Mouse (Mus musculus) embryonic stem cell, embryonic (primary cell): Measurements from ENCODE around the gene Ykt6.

ENCODE experiments used
- CTCF ChIA-PET, 4 experiments: fragments of 300-600 bp in 2 of 4; fragments of 350-600 bp in 2 of 4; sonication (Branson Sonifier 250); formaldehyde crosslinking; loops; one replicate each; lab custom pipeline; 2022; ENCODE audit warnings: inconsistent platforms in 2 of 4; lab: Charles Lee
- POLR2A ChIA-PET, 4 experiments: fragments of 300-600 bp in 2 of 4; fragments of 350-600 bp in 2 of 4; sonication (Branson Sonifier 250); formaldehyde crosslinking; loops; one replicate each; lab custom pipeline; 2022; ENCODE audit warnings: antibody characterized with exemption in 4 of 4, inconsistent platforms in 1 of 4; lab: Charles Lee

Gene Ykt6

GRCm38 (mm10) chr11:5955546-5956276 is at the start of gene Ykt6:
Gene Ykt6, plus strand, starts transcription at chr11:5955693.
- POLR2A ChIA-PET: interaction anchor here (0.5 to 2.6 kb wide), 41 partner anchors 9 to 856 kb away, joined by 3 to 13 read pairs (median 3); partner anchors contain the start of genes Urgcp (in 2 of the 4), Ccdc117 (in 1 of the 4), Dbnl (in 1 of the 4) and Ddx56 (in 1 of the 4)
- CTCF ChIA-PET: interaction anchor here in 3 of 4 experiments (0.6 to 3.1 kb wide), 28 partner anchors 9 to 478 kb away, joined by 3 to 16 read pairs (median 4); partner anchors contain the start of gene Tmed4 (in 1 of the 3)

- POLR2A ChIA-PET: interaction anchor here in 3 of 4 experiments (0.6 to 2.4 kb wide), 10 partner anchors 9 to 733 kb away, joined by 3 to 16 read pairs (median 3); partner anchors contain the start of genes Ddx56 (in 1 of the 3) and Myl7 (in 1 of the 3)
These were observed 49.5 kb upstream of the Ykt6 start for GRCm38 (mm10) chr11:5905778-5906518.

GRCm38 (mm10) chr11:5907096-5907495 is 48.4 kb upstream of the Ykt6 start:
- ChIA-PET CTCF (interaction anchor here (0.5 to 3.6 kb wide), 10 partner anchors 10 to 991 kb away, joined by 3 to 14 read pairs (median 4); partner anchors contain the start of genes Gck (in 1 of the 4) and Myl7 (in 1 of the 4)), POLR2A (interaction anchor here in 3 of 4 experiments (0.6 to 2.4 kb wide), 10 partner anchors 10 to 735 kb away, joined by 3 to 16 read pairs (median 3); partner anchors contain the start of gene Myl7 (in 1 of the 3))

More at GRCm38 (mm10) chr11:5905778-5906518, 49.5 kb upstream of the Ykt6 start:
- CTCF ChIA-PET: interaction anchor here (0.5 to 3.6 kb wide), 9 partner anchors 8 to 615 kb away, joined by 3 to 14 read pairs (median 5); partner anchors contain the start of gene Myl7 (in 1 of the 4)

GRCm38 (mm10) chr11:5908642-5909041 is 46.9 kb upstream of the Ykt6 start:
- POLR2A ChIA-PET: interaction anchor here in 2 of 4 experiments (1.0 to 1.1 kb wide), 2 partner anchors 11 kb away, joined by 3 to 4 read pairs; no protein-coding TSS in a partner anchor
- CTCF ChIA-PET: interaction anchor here in 2 of 4 experiments (0.6 to 3.6 kb wide), 5 partner anchors 22 to 720 kb away, joined by 3 to 14 read pairs (median 11); no protein-coding TSS in a partner anchor

GRCm38 (mm10) chr11:5912635-5913034 is 42.9 kb upstream of the Ykt6 start:
- ChIA-PET CTCF (interaction anchor here (0.6 to 2.5 kb wide), 25 partner anchors 10 to 275 kb away, joined by 3 to 15 read pairs (median 3); no protein-coding TSS in a partner anchor), POLR2A (interaction anchor here in 2 of 4 experiments (0.5 to 1.6 kb wide), 3 partner anchors 13 to 435 kb away, joined by 3 to 4 read pairs (median 3); no protein-coding TSS in a partner anchor)

- CTCF ChIA-PET: interaction anchor here (0.6 to 2.5 kb wide), 24 partner anchors 10 to 275 kb away, joined by 3 to 15 read pairs (median 3); no protein-coding TSS in a partner anchor
These were observed 42.2 kb upstream of the Ykt6 start for GRCm38 (mm10) chr11:5913256-5913655.

GRCm38 (mm10) chr11:5913936-5914335 is 41.6 kb upstream of the Ykt6 start:
- ChIA-PET POLR2A (interaction anchor here in 2 of 4 experiments (0.6 to 1.6 kb wide), 2 partner anchors 16 to 19 kb away, joined by 4 read pairs; no protein-coding TSS in a partner anchor), CTCF (interaction anchor here (0.6 to 2.5 kb wide), 10 partner anchors 16 to 111 kb away, joined by 3 to 15 read pairs (median 8); no protein-coding TSS in a partner anchor)

More at GRCm38 (mm10) chr11:5913256-5913655, 42.2 kb upstream of the Ykt6 start:
- POLR2A ChIA-PET: interaction anchor here in 2 of 4 experiments (0.5 to 1.6 kb wide), 4 partner anchors 14 to 436 kb away, joined by 3 to 4 read pairs (median 4); no protein-coding TSS in a partner anchor

- ChIA-PET POLR2A (interaction anchor here in 2 of 4 experiments (0.8 to 1.1 kb wide), 2 partner anchors 12 to 35 kb away, joined by 3 read pairs; no protein-coding TSS in a partner anchor), CTCF (interaction anchor here in 3 of 4 experiments (0.6 to 2.4 kb wide), 4 partner anchors 29 to 1053 kb away, joined by 4 to 14 read pairs (median 8); no protein-coding TSS in a partner anchor)
These were observed 40.6 kb upstream of the Ykt6 start for GRCm38 (mm10) chr11:5914940-5915339.

GRCm38 (mm10) chr11:5915429-5916177 is 39.9 kb upstream of the Ykt6 start:
- CTCF ChIA-PET: interaction anchor here (0.6 to 2.4 kb wide), 9 partner anchors 9 to 1053 kb away, joined by 3 to 14 read pairs (median 5); no protein-coding TSS in a partner anchor
- POLR2A ChIA-PET: interaction anchor here in 3 of 4 experiments (0.7 to 1.6 kb wide), 5 partner anchors 13 to 338 kb away, joined by 3 to 4 read pairs (median 3); no protein-coding TSS in a partner anchor

GRCm38 (mm10) chr11:5916178-5916548 is 39.3 kb upstream of the Ykt6 start:
- CTCF ChIA-PET: interaction anchor here in 3 of 4 experiments (0.6 to 2.4 kb wide), 7 partner anchors 10 to 442 kb away, joined by 3 to 12 read pairs (median 3); no protein-coding TSS in a partner anchor
- POLR2A ChIA-PET: interaction anchor here in 3 of 4 experiments (0.7 to 1.6 kb wide), 5 partner anchors 9 to 338 kb away, joined by 3 to 4 read pairs (median 3); no protein-coding TSS in a partner anchor

GRCm38 (mm10) chr11:5918111-5918510 is 37.4 kb upstream of the Ykt6 start:
- ChIA-PET CTCF (interaction anchor here in 1 of 4 experiments (0.5 to 0.8 kb wide), 2 partner anchors 26 to 32 kb away, joined by 3 read pairs; no protein-coding TSS in a partner anchor), POLR2A (interaction anchor here in 1 of 4 experiments (1.2 to 1.6 kb wide), 2 partner anchors 25 to 78 kb away, joined by 5 read pairs; no protein-coding TSS in a partner anchor)

GRCm38 (mm10) chr11:5919606-5920005 is 35.9 kb upstream of the Ykt6 start:
- ChIA-PET POLR2A (interaction anchor here in 1 of 4 experiments (0.5 kb wide), 1 partner anchor 81 kb away, joined by 5 read pairs; no protein-coding TSS in a partner anchor), CTCF (interaction anchor here in 2 of 4 experiments (1.4 to 1.7 kb wide), 2 partner anchors 33 kb away, joined by 4 read pairs; no protein-coding TSS in a partner anchor)

- CTCF ChIA-PET: interaction anchor here in 2 of 4 experiments (1.4 to 1.7 kb wide), 2 partner anchors 34 kb away, joined by 4 read pairs; no protein-coding TSS in a partner anchor
- POLR2A ChIA-PET: interaction anchor here in 2 of 4 experiments (0.6 to 1.5 kb wide), 4 partner anchors 11 to 353 kb away, joined by 3 to 4 read pairs (median 3); no protein-coding TSS in a partner anchor
These were observed 35.1 kb upstream of the Ykt6 start for GRCm38 (mm10) chr11:5920323-5920960.

GRCm38 (mm10) chr11:5924699-5925098 is 30.8 kb upstream of the Ykt6 start:
- CTCF ChIA-PET: no interaction called here
- POLR2A ChIA-PET: interaction anchor here in 2 of 4 experiments (0.7 to 1.3 kb wide), 3 partner anchors 18 to 56 kb away, joined by 3 to 5 read pairs (median 3); partner anchors contain the start of gene Gck (in 1 of the 2)

GRCm38 (mm10) chr11:5926696-5927220 is 28.7 kb upstream of the Ykt6 start:
- CTCF ChIA-PET: no interaction called here
- POLR2A ChIA-PET: interaction anchor here in 1 of 4 experiments (0.7 kb wide), 1 partner anchor 36 kb away, joined by 4 read pairs; no protein-coding TSS in a partner anchor
